Mouse (Mus musculus) stomach, postnatal 0 days (tissue): ENCODE measurements around the gene Fam120b. TPM values are rescaled to one million over a fixed set of nuclear protein-coding genes. Genes with fewer than 3 reads are reported as not detected.
A peak's percentile ranks its signal among the peaks of the same experiment; 100 is the strongest.

ENCODE experiments used
- ATAC-seq: fragments of 200-750 bp; cut with Nextera tagmentation; 2 replicates; pipeline ENCODE4 v1.8.0; 2017; ENCODE audit not compliant: low FRiP score, low TSS enrichment
- DNase-seq: peaks from one replicate; pipeline ENCODE4 v3.0.0-alpha.2; 2016; ENCODE audit warnings: low spot score
- H3K27ac ChIP-seq: fragments of 300-500 bp; sonication (generic); replicated peaks from 2 replicates; pipeline ENCODE4 v1.5.1; 2014; ENCODE audit warnings: mild to moderate bottlenecking, control low read depth
- H3K27me3 ChIP-seq: fragments of 300-500 bp; sonication (generic); 2 replicates; pipeline ENCODE4 v1.6.1; 2014; ENCODE audit warnings: low read length; ENCODE audit not compliant: control insufficient read depth, insufficient read depth
- H3K36me3 ChIP-seq: fragments of 300-500 bp; sonication (generic); 2 replicates; pipeline ENCODE4 v1.6.1; 2014; ENCODE audit warnings: low read length, mixed read lengths; ENCODE audit not compliant: control insufficient read depth, insufficient read depth
- H3K4me1 ChIP-seq: fragments of 300-500 bp; sonication (generic); replicated peaks from 2 replicates; pipeline ENCODE4 v1.6.1; 2014; ENCODE audit warnings: antibody characterized with exemption; ENCODE audit not compliant: control insufficient read depth, insufficient read depth
- H3K4me2 ChIP-seq: fragments of 300-500 bp; sonication (generic); replicated peaks from 2 replicates; pipeline ENCODE4 v1.6.1; 2014; ENCODE audit warnings: low read depth, mild to moderate bottlenecking, control low read depth, moderate library complexity
- H3K4me3 ChIP-seq: fragments of 300-500 bp; sonication (generic); 2 replicates; pipeline ENCODE4 v1.5.1; 2014; ENCODE audit warnings: low read depth, low read length, control low read depth
- H3K9ac ChIP-seq: fragments of 300-500 bp; sonication (generic); 2 replicates; pipeline ENCODE4 v1.6.1; 2014; ENCODE audit warnings: mild to moderate bottlenecking, low read length, control low read depth, mixed read lengths
- H3K9me3 ChIP-seq: fragments of 300-500 bp; sonication (generic); 2 replicates; pipeline ENCODE4 v1.6.1; 2016; ENCODE audit warnings: low read length; ENCODE audit not compliant: control insufficient read depth
- CTCF ChIP-seq: IDR thresholded peaks from 2 replicates; pipeline ENCODE4 v1.5.1; 2016; ENCODE audit warnings: antibody characterized with exemption, low read depth, mild to moderate bottlenecking, moderate library complexity
- EP300 ChIP-seq: optimal IDR thresholded peaks from 2 replicates; pipeline ENCODE3; 2016; ENCODE audit warnings: antibody characterized with exemption
- WGBS: fragments of 180-500 bp; shearing (Covaris S2); extraction: QIAGEN DNeasy Blood & Tissue Kit; methylation state at CpG from one replicate; pipeline ENCODE4 v1.1.7; 2014; 5-methylcytosine and 5-hydroxymethylcytosine counted together
- polyA plus RNA-seq: library from polyadenylated mRNA; unstranded; fragments of >200 nt; fragmentation: Nextera tagmentation; extraction: Ambion mirVana; gene quantifications from 2 replicates; pipeline ENCODE4 v1.2.1, GENCODE M21; 2015

Fam120b gene
- polyA plus RNA-seq, 1 experiment from 2014 or later: 10.0 TPM

DNA sequence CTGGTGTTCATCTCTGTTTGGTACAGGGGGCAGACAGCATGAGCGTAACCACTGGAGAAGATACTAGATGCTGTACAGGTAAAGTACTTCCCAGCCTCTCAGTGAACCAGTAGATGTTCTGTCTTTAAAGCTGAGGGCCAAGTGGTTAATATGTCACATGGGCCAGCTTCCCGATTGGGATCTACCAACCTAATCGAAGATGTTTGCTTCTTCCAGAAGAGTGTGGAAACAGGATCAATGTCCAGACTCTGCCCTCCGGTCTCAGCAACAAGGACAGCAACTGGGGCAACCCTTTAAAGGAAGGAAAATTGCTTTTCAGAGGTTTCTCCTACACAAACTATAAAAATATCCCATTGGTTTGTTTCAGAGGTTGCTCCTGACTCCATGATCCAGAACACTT lies 35.5 kb downstream of the Fam120b start:
- no peak for TF ChIP-seq EP300
- TF ChIP-seq CTCF: no peak
- WGBS: 93% methylated on average over 4 of the region's 4 CpGs
- H3K4me3 ChIP-seq: no peak overlapping the region
- peaks cover 25% of the 10 kb centered on the region for H3K36me3 ChIP-seq
- H3K9ac ChIP-seq: no peak overlapping the region
- DNase-seq: no peak
- H3K27ac ChIP-seq: no peak overlapping the region
- H3K4me2 ChIP-seq: no peak overlapping the region
- H3K4me1 ChIP-seq: no peaks in the 10 kb centered on the region
- ATAC-seq: no peak
- no peaks in the 10 kb centered on the region for H3K27me3 ChIP-seq
- no peaks in the 10 kb centered on the region for H3K9me3 ChIP-seq

GRCm38 (mm10) chr17:15432036-15432435 lies 36.0 kb downstream of the Fam120b start:
- ATAC-seq: no peak
- no peak overlapping the region for H3K4me2 ChIP-seq
- no peak overlapping the region for H3K27ac ChIP-seq
- H3K27me3 ChIP-seq: no peaks in the 10 kb centered on the region
- no peaks in the 10 kb centered on the region for H3K4me1 ChIP-seq
- DNase-seq: no peak
- H3K36me3 ChIP-seq: peaks cover 23% of the 10 kb centered on the region
- no peaks in the 10 kb centered on the region for H3K9me3 ChIP-seq
- no peak overlapping the region for H3K9ac ChIP-seq
- 84% methylated on average over 3 of the region's 3 CpGs for WGBS
- no peak overlapping the region for H3K4me3 ChIP-seq
- no peak for TF ChIP-seq EP300
- TF ChIP-seq CTCF: no peak

GRCm38 (mm10) chr17:15434748-15435147 lies 38.7 kb downstream of the Fam120b start:
- Histone ChIP-seq H3K4me3 (no peak overlapping the region), H3K4me1 (no peaks in the 10 kb centered on the region), H3K27me3 (no peaks in the 10 kb centered on the region), H3K9me3 (no peaks in the 10 kb centered on the region), H3K9ac (no peak overlapping the region), H3K4me2 (no peak overlapping the region), H3K36me3 (peaks cover 11% of the 10 kb centered on the region), H3K27ac (no peak overlapping the region)
- TF ChIP-seq CTCF (no peak), EP300 (no peak)
- 78% methylated on average over 3 of the region's 3 CpGs for WGBS
- ATAC-seq: no peak
- DNase-seq: no peak

- H3K9me3 ChIP-seq: no peaks in the 10 kb centered on the region
- H3K4me2 ChIP-seq: no peak overlapping the region
- TF ChIP-seq CTCF: no peak
- no peak for TF ChIP-seq EP300
- ATAC-seq: no peak
- H3K36me3 ChIP-seq: no peaks in the 10 kb centered on the region
- H3K4me3 ChIP-seq: no peak overlapping the region
- H3K9ac ChIP-seq: no peak overlapping the region
- 51% methylated on average over 8 of the region's 8 CpGs for WGBS
- no peak for DNase-seq
- H3K27ac ChIP-seq: no peak overlapping the region
- H3K27me3 ChIP-seq: no peaks in the 10 kb centered on the region
- H3K4me1 ChIP-seq: no peaks in the 10 kb centered on the region
Measured at GRCm38 (mm10) chr17:15440067-15440462, 44.1 kb downstream of the Fam120b start.

- Histone ChIP-seq H3K4me2 (no peak overlapping the region), H3K27ac (no peak overlapping the region), H3K36me3 (no peaks in the 10 kb centered on the region), H3K9ac (0 out of 2 replicates have a peak overlapping the region, but pooled peaks have one; percentile 18), H3K4me1 (no peaks in the 10 kb centered on the region), H3K27me3 (no peaks in the 10 kb centered on the region), H3K4me3 (no peak overlapping the region), H3K9me3 (no peaks in the 10 kb centered on the region)
- ATAC-seq: peak; percentile 56
- DNase-seq: peak; percentile 31
- no peak for TF ChIP-seq EP300
- no peak for TF ChIP-seq CTCF
- WGBS: 13% methylated on average over 11 of the region's 11 CpGs
Measured at GRCm38 (mm10) chr17:15440463-15441121, 44.6 kb downstream of the Fam120b start.

DNA sequence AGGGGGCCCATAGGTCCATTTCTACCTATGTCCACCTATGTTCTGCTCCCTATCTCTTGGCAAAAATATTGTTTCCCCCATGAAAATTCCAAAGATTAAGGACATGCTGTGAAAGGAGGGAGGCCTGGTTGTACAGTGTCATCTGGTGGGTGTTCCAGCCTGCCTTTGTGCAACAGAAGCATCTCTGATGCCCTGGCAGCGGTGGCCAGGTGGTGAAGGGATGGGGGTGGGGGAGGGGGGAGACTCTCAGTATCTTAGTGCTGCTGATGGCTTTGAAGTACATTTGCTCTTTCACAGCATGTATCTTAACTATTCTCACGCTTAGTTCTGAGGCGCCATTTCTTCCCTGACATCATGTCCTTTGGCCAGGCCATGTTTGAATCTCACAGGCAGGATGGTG lies 49.4 kb downstream of the Fam120b start:
- TF ChIP-seq EP300 (no peak), CTCF (no peak)
- no peaks in the 10 kb centered on the region for H3K27me3 ChIP-seq
- H3K9ac ChIP-seq: no peak overlapping the region
- no peak overlapping the region for H3K4me2 ChIP-seq
- H3K9me3 ChIP-seq: no peaks in the 10 kb centered on the region
- no peak overlapping the region for H3K27ac ChIP-seq
- 71% methylated on average over 3 of the region's 3 CpGs for WGBS
- DNase-seq (no peak), ATAC-seq (no peak)
- H3K36me3 ChIP-seq: no peaks in the 10 kb centered on the region
- no peak overlapping the region for H3K4me3 ChIP-seq
- no peaks in the 10 kb centered on the region for H3K4me1 ChIP-seq
